Mouse (Mus musculus) bone marrow macrophage, adult 2 months (primary cell): Measurements from ENCODE around the gene Vstm2b.

ENCODE experiments used
- CTCF ChIP-seq: IDR thresholded peaks from 2 replicates; pipeline ENCODE4 v1.5.1; 2012; ENCODE audit warnings: low read depth, mild to moderate bottlenecking, low read length, moderate library complexity
- POLR2A ChIP-seq: IDR thresholded peaks from 2 replicates; pipeline ENCODE4 v1.6.1; 2012; ENCODE audit warnings: mild to moderate bottlenecking, low read depth, low read length, borderline replicate concordance

DNA sequence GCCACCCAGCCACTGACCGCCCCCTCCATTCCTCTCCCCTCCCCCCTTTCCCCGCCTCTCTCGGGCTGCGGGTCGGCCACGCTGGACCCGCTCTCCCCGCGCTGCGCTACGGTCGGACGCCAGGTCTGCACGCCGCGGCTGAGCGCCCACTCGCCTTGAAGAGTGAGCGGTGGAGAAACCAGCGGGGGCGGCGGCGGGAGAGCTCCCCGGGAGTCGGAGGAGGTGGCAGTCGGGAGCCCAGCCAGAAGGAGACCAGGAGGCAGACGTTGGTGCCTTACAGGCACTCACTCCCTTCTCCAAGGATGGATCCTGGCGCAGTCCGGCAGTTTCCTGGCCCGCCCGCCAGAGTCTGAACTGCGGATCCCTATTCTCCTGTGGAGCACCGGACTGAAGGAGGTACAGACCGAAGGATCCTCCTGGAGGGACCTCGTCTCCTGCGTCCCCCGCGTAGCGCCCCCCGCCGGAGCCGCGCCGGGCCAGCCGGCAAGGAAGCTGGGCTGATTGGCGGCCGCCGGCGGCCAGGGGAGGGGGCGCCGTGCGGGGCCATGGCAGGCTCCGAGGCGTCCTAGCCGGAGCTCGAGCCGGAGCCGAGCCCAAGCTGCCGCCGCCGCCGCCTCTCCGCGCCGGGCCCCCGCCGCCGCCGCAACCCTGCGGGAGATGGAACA lies 715 bp downstream of the Vstm2b start:
- TF ChIP-seq CTCF (no peak), POLR2A (no peak)
